Mouse (Mus musculus) 416B (cell line): ENCODE measurements at regions not wholly inside any gene's neighbourhood (a gene's known extent, or its start where the extent isn't known, plus 50 kb on each side); places are given as distances from the start of the nearest gene placed in this dataset.
"Not testable (repeated sequence)": the region's sequence is repeated elsewhere in the genome, so short reads cannot be mapped to it uniquely, and the experiment has no call there.

Source experiments
- DNase-seq: peaks from one replicate; pipeline ENCODE4 v3.0.0; 2011; ENCODE audit warnings: low read depth

DNA sequence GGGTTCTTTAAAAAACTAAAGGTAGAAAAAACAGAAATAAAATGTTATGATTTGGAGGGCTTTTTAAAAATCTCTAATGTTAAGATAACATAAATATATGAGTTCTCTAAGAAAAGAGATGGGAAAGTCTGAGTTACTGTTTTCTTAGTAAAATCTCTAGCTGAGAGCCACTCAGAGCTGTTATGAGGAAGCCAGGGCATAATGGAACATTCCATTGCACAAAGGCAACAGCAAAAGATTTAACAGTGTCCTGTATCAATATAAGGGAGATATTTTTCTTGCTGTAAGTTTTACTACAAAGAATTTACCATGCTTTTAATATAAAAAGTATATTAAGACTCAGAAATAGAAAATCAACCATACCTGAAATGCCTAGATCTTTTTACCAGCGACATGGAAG, 82.9 kb upstream of the Rfc3 start:
- DNase-seq: peak; percentile 27

DNA sequence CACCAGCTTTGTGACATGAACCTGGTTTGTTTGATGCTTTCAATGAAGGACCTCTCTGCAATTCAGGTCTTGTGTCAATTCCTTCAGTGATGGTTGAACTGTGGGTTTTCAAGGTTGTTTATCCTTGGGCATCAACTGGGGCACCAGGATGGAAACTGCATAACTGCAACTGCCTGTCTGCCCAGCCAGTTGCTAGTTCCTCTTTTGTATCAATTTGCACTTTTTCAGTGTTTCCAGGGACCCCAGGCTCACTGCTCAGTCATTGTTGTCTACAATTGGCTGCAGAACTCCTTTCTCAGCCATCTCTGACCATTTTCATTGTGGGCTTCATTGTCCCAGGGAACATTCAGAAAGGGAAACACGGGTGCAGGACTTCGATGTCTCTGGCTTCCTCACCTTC, 74.6 kb upstream of the Rfc3 start:
- DNase-seq: peak; percentile 40

DNA sequence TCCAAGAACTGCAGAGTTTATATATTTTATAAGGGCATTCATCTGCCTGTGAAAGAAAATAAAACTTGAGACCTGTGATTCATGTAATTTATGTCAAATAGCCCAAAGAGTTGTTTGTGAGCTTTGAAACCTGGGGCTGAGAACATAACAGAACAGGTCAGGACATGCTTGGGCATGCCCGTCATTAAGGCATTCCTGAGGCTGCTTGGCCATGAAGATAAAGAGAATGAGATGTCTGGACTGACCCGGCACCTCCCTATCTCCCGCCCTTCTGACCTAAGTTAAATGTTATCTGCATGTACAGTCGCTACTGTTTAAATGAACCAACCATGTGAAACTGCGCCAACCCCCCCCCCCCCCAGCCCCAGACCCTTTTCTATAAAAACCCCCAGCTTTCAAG, 73.4 kb upstream of the Rfc3 start:
- not testable (repeated sequence) for DNase-seq

DNA sequence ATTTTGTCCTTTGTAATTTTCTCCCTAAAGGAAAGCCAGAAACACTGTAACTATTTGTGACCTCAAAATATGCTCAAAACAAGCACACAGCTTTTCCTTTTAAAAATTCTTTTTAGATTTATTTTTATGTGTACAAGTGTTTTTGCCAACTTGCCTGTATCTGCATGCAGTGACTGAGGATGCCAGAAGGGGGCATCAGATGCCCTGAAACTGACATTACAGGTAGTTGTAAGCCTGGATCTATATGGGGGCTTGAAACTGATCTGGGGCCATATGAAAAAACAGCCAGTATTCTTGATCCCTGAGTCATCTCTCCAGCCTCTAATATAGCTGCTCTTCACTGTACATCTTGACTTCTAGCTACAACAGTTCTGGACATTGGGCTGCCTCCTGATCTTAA, 71.4 kb upstream of the Rfc3 start:
- DNase-seq: peak; percentile 40

DNA sequence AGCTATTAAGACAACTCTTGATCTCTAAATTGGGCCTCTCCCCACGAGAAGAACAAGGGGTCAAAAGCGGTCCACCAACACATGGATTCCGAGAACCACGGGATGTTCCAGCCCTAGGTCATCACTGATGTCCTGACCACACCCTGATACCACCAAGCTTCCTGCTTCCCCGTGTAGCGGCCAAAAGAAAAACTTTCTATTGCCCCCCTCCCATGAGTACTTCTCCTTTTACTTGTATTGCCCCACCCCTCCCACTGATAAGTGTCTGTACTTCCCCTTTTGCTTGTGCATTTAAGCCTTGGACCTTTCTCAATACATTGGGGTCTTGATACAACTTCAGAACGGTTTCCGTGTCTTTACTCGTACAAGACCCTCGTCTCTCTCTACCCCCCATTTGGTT, 68.7 kb upstream of the Rfc3 start:
- DNase-seq: peak; percentile 35

DNA sequence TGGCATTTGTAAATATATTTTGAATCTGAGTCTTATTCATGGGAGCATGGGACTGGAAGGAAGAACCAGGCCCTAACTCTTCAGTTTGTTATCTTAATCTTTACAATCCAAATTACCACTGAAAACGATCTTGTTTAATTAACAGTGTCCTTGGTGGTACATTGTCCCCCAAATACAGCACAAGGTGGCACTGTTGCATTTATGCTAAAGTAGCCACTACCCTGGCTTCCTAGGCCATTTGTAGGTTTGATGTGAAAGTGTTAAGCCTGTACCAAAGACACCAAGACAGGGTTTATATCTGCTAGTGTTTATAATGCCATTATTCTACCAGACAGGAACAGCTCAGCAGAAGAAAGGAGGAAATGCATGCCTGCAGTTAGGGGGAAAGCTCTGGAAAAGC, 66.9 kb upstream of the Rfc3 start:
- DNase-seq: peak; percentile 68

DNA sequence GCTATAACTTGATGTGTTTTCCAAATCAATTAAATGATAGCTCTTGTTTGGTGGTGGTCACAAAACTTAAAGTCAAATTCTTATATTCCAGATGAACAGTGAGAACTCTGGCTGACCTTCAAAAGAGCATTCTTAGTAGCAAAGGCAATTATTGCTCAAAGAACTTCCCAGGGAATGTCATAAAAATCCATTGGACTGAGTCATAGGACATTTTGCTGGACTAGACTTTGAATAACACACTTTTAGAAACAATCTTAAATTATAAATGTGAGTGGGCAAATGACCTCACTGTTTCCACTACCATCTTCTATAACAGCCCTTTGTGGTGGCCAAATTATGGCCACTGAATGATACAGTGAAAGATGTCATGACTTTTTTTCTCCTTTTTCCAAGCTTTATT, 54.2 kb upstream of the Rfc3 start:
- DNase-seq: no peak

DNA sequence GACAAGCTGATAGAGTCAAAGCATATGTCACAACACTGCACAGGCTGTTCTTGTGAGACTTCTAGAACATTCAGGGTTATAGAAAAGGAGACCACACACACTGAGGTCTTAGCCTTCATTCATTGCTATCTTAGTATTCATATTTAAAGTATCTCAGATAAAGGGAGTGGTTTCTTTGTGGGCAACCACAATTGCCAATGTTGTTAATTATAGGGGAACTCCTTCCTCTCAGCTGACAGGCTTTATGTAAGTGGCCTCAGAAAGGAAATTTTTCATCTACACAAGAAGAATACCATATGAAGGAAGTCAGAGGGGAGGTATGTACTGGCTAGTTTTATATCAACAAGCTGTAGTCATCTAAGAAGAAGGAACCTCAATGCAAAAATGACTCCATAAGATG, 53.0 kb upstream of the Rfc3 start:
- peak; percentile 26 for DNase-seq
